Mouse (Mus musculus) G1E (cell line): Measurements from ENCODE around the gene Nthl1. TPM values are rescaled to one million over a fixed set of nuclear protein-coding genes. Genes with fewer than 3 reads are reported as not detected.

Experiments used
- ATAC-seq: 2 replicates; pipeline ENCODE4 v1.8.0; 2016; ENCODE audit warnings: mild to moderate bottlenecking; ENCODE audit not compliant: insufficient number of reproducible peaks, poor library complexity, low FRiP score, severe bottlenecking; ENCODE audit errors: extremely low read depth
- DNase-seq: peaks from one replicate; pipeline ENCODE4 v3.0.0; 2012; ENCODE audit warnings: low spot score
- H3K27me3 ChIP-seq: 2 replicates; pipeline ENCODE4 v1.6.1; 2012; ENCODE audit warnings: mild to moderate bottlenecking, low read length, inconsistent platforms; ENCODE audit not compliant: insufficient read depth
- H3K36me3 ChIP-seq: replicated peaks from 2 replicates; pipeline ENCODE3; 2012; ENCODE audit warnings: mild to moderate bottlenecking, inconsistent platforms
- H3K4me1 ChIP-seq: 2 replicates; pipeline ENCODE4 v1.6.1; 2012; ENCODE audit warnings: low read depth, low read length, inconsistent platforms, mixed read lengths; ENCODE audit not compliant: insufficient read depth
- H3K4me3 ChIP-seq: 2 replicates; pipeline ENCODE4 v1.5.1; 2012; ENCODE audit warnings: low read depth, mild to moderate bottlenecking, inconsistent platforms, low read length, moderate library complexity, mixed read lengths
- H3K9me3 ChIP-seq: replicated peaks from 2 replicates; pipeline ENCODE4 v1.6.1; 2012; ENCODE audit warnings: inconsistent platforms
- CTCF ChIP-seq: IDR thresholded peaks from 2 replicates; pipeline ENCODE4 v1.5.1; 2012; ENCODE audit warnings: low read depth, low read length, inconsistent platforms, mixed read lengths
- GATA1 ChIP-seq: IDR thresholded peaks from 2 replicates; pipeline ENCODE4 v1.6.1; 2012; ENCODE audit warnings: borderline replicate concordance, low read length, inconsistent platforms, mixed read lengths
- GATA2 ChIP-seq: IDR thresholded peaks from 2 replicates; pipeline ENCODE4 v1.6.1; 2012; ENCODE audit warnings: low read depth, low read length, inconsistent platforms, borderline replicate concordance
- POLR2AphosphoS5 ChIP-seq: IDR thresholded peaks from 2 replicates; pipeline ENCODE4 v1.6.1; 2012; ENCODE audit warnings: low read depth, low read length, inconsistent platforms; ENCODE audit not compliant: insufficient replicate concordance
- TAL1 ChIP-seq: conservative IDR thresholded peaks from 2 replicates; pipeline ENCODE4 v1.6.1; 2012; ENCODE audit warnings: low read depth, low read length, inconsistent platforms, mixed read lengths
- polyA plus RNA-seq: library from polyadenylated mRNA; stranded (reverse); fragments of >175 nt; gene quantifications from 2 replicates; pipeline ENCODE4 v1.2.3, GENCODE M21; 2012
- total RNA-seq, 2 experiments: library from RNA; stranded (forward) in 1 of 2; stranded (reverse) in 1 of 2; fragments of 200-1000 nt in 1 of 2; fragments of >200 nt in 1 of 2; fragmentation: Nextera tagmentation in 1 of 2; gene quantifications; 2 replicates each; pipeline ENCODE4 v1.2.3; 2014 to 2017

Gene Nthl1
- total and polyA plus RNA-seq, 3 experiments, result 3.8 to 21.5 (median 9.8) TPM

- Histone ChIP-seq H3K4me1 (peaks cover 13% of the 10 kb centered on the region), H3K36me3 (no peaks in the 10 kb centered on the region), H3K9me3 (no peaks in the 10 kb centered on the region), H3K27me3 (peaks cover 87% of the 10 kb centered on the region), H3K4me3 (no peak overlapping the region)
- TF ChIP-seq GATA1 (no peak), GATA2 (no peak), POLR2AphosphoS5 (no peak), CTCF (no peak), TAL1 (no peak)
- ATAC-seq (no peak), DNase-seq (no peak)
Measured at GRCm38 (mm10) chr17:24648731-24649377, 16.4 kb downstream of the Nthl1 start.

- Histone ChIP-seq H3K4me3 (peak overlapping the region; percentile 63; the same call in 1 of the 2 replicates), H3K9me3 (no peaks in the 10 kb centered on the region), H3K27me3 (peaks cover 86% of the 10 kb centered on the region), H3K36me3 (no peaks in the 10 kb centered on the region), H3K4me1 (peaks cover 10% of the 10 kb centered on the region)
- TF ChIP-seq TAL1 (no peak), POLR2AphosphoS5 (no peak), GATA1 (no peak), CTCF (no peak), GATA2 (no peak)
- DNase-seq (no peak), ATAC-seq (no peak)
Measured at GRCm38 (mm10) chr17:24649581-24650069, 17.1 kb downstream of the Nthl1 start.

- TF ChIP-seq CTCF (no peak), GATA2 (no peak), GATA1 (no peak), TAL1 (no peak), POLR2AphosphoS5 (no peak)
- H3K4me3 ChIP-seq, result peak within 1 kb of the TSS; percentile 63; the same call in 1 of the 2 replicates
- peaks cover 80% of the 10 kb centered on the region for H3K27me3 ChIP-seq
- H3K4me1 ChIP-seq, result peaks cover 10% of the 10 kb centered on the region
- no peak for DNase-seq
- no peaks in the 10 kb centered on the region for H3K9me3 ChIP-seq
- ATAC-seq, result no peak
- H3K36me3 ChIP-seq, result no peaks in the 10 kb centered on the region
Measured at GRCm38 (mm10) chr17:24650070-24650616, 17.7 kb downstream of the Nthl1 start, which contains the start of gene Slc9a3r2. Gene Slc9a3r2 (minus strand): TSS chr17:24650327.

- Histone ChIP-seq H3K4me3 (no peak overlapping the region), H3K9me3 (no peaks in the 10 kb centered on the region), H3K27me3 (peaks cover 74% of the 10 kb centered on the region), H3K36me3 (no peaks in the 10 kb centered on the region), H3K4me1 (peaks cover 10% of the 10 kb centered on the region)
- ATAC-seq (no peak), DNase-seq (no peak)
- TF ChIP-seq GATA2 (no peak), TAL1 (no peak), POLR2AphosphoS5 (no peak), CTCF (no peak), GATA1 (no peak)
Measured at GRCm38 (mm10) chr17:24650766-24651165, 18.3 kb downstream of the Nthl1 start.

- Histone ChIP-seq H3K9me3 (no peaks in the 10 kb centered on the region), H3K4me1 (peaks cover 10% of the 10 kb centered on the region), H3K27me3 (peaks cover 69% of the 10 kb centered on the region), H3K36me3 (no peaks in the 10 kb centered on the region), H3K4me3 (no peak overlapping the region)
- TF ChIP-seq POLR2AphosphoS5, result no peak
- TF ChIP-seq CTCF, result no peak
- no peak for TF ChIP-seq GATA1
- TF ChIP-seq GATA2, result no peak
- no peak for TF ChIP-seq TAL1
- ATAC-seq, result no peak
- DNase-seq, result no peak
Measured at GRCm38 (mm10) chr17:24651835-24652234, 19.4 kb downstream of the Nthl1 start.

- TF ChIP-seq TAL1 (no peak), GATA2 (no peak), POLR2AphosphoS5 (no peak), GATA1 (no peak), CTCF (no peak)
- H3K27me3 ChIP-seq, result peaks cover 68% of the 10 kb centered on the region
- no peak overlapping the region for H3K4me3 ChIP-seq
- ATAC-seq (no peak), DNase-seq (no peak)
- no peaks in the 10 kb centered on the region for H3K9me3 ChIP-seq
- H3K36me3 ChIP-seq, result no peaks in the 10 kb centered on the region
- peaks cover 10% of the 10 kb centered on the region for H3K4me1 ChIP-seq
Measured at GRCm38 (mm10) chr17:24653967-24654710, 21.7 kb downstream of the Nthl1 start.
